Mouse (Mus musculus): ENCODE data around the gene Lin28a. TPM values are rescaled to one million over a fixed set of nuclear protein-coding genes. Genes with fewer than 3 reads are reported as not detected.
A peak's percentile ranks its signal among the peaks of the same experiment; 100 is the strongest.

Lin28a gene
- total RNA-seq, 2 experiments from 2014 or later: 0.30 to 0.43 TPM

DNA sequence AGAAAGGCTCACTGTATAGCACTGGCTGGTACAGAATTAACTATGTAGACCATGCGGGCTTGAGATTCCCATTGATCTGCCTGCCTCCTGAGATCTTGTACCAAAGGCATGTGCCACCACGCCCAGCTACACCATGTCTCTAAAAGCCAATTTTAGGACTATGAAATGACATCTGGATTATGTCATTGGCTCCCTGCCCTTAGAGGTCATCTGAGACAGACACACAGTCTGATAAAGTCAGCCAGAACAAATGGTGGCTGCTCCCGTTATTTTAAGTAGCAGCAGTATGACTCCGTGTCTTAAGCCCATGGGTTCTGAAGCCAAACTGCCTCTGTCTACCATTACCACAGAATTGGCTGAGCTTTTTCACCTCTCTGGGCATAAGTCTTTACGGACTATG is 38.1 kb downstream of the Lin28a start:
- peak; percentile 77 for DNase-seq (ENCODE audit: low spot score)

DNA sequence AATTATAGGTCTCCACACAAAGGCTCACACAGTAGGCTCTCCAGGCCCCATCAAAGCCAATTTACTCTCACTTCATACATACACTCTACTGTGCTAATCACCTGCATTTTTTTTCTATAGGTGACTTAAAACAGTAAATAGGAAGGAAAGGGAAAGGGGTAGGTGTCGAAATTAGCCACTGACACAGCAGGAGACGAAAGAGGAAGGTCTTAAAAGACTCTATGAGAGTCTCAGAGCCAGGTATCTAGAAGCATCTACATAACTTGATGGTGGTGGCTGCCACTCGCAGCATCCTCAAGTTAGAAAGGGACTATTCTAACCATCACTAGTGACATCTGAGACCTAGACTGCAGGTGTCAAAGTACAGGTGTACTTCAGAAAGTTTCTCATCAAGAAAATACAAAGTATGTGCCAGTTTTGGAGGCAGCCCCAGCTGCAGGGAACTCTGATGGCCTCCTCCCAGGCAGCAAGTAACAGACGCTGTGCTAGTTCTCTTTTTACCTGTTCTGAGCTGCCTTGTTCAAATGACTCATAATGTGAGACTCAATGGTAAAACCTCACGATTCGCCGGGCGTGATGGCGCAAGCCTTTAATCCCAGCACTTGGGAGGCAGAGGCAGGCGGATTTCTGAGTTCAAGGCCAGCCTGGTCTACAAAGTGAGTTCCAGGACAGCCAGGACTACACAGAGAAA is 40.5 kb downstream of the Lin28a start:
- no peak for DNase-seq (ENCODE audit: low spot score)

DNA sequence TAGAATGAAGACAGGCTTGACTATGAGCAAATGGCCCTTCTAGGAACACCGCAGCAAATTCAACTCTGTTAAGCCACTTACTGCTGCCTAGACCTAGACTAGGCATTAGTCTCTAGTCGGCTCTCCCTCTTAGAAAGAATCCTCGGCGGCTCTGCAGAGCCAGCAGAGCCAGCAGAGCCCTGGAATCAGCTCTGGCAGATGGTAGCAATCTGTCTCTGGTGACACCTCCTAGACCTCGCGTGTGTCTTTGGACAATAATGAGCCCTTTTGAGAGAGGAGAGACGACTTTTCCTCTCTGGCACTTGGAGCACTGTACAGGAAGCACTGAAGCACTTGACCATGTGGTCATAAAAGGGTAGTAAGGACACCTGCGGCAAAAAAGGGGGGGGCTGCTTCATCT is 46.9 kb downstream of the Lin28a start:
- DNase-seq (ENCODE audit: low spot score): no peak

DNA sequence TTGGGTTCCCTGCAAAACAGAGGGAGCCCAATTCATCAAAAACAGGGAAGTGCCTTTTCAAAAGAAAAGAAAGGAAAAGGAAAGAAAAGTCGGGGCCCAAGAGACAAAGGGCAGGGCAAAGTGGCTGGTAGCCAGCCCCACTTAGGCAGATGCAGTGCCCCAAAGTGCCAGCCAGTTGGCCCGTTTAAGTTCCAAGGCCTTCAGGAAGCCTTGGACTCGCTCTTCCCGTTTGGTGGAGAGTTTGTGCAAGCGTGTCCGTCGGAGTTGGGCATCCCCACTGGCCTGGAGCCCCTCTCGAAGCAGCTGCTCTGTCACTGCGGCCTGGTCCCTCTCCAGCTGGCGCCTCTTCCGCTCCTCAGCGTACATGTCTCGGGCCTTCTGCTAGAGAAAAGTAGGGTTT is 47.8 kb downstream of the Lin28a start:
- DNase-seq (ENCODE audit: low spot score): no peak

DNA sequence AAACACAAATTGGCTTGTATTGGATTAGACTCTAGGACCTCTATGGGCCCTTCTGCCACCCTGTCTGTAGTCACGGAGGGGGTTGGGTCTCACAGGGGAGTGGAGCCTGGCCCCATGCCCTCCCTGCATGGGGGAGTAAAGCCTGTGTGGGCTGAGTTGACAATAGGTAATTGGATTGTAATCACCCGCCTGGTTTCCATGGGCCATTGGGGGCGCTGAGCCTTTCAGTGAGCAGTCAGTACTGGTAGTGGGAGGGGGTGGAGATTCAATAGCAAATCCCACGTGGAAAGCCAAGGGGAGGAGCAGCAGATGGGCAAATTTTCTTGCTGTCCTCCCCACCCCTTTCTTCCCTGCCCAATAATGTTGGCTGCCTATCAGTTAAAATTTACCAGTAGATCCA is 48.4 kb downstream of the Lin28a start:
- DNase-seq (ENCODE audit: low spot score): no peak

DNA sequence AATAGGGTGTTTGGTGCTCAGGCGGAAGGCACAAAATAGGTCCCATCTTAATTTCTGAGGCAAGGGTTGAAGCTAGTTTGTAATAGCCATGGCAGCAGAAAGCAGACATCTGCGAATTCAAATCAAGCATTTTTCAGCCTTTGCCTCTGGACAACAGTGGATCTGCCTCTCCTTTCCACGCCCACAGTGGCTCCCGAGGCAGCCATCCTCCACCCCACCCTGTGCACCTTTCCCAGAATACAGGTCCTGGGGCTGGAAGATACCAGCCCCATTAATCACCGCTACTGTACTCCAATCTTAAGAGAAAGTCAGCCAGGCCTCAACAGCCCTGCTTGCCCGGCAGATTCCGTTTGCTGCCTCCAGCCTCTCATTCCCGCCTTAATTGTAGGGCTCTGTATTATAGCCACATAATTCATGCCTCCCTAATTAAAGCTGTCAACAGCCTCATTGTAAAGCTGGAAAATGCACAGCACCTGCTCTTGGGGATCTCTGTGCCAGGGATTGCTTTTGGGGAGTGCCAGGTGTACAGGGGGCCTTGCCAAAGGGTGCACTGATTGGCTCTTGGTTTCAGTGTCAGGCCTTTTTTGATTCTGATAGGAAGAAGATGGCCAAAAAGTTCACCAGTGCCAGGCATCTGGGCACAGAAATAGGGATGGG is 49.4 kb downstream of the Lin28a start:
- no peak for DNase-seq (ENCODE audit: low spot score)

DNA sequence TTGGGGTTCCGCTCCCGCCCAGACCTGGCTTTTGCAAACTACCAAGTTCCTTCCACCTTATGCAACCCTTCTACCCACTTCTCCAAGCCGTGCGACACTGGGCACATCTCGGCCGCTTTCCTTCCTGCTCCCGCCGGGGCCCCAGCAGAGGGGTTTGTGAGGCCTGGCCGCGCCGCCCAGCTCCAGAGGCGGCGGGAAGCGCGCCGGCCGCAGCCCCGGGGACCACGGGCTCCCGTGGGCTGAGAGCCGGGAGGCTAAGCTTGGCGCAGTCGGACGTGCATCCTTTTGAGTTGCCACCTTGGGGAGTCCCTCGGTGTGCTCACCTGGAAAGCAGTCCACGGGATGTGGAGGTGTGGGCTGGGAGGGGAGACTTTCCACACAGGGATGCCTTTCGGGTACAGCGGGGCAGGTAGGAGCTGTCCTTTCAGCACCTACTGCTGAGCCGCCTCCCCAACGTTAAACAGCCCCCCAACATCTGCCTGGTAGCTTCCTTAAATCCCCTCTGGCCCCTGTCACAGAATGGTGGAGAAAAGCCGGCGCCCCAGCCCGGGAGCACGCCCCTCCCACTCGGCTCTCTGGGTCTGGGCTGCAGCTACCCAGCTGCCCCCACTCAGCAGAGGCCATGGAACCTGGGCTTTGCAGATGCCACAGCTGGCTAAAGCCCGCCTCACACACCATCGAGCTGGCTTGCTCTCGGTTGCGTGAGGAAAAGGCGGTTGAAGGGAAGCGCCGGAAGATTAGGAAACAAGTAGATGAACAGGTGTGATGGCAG is 50.3 kb downstream of the Lin28a start, which contains the start of gene Hmgn2:
Gene Hmgn2 (minus strand): TSS at position 501 of the 772 bp plus-strand sequence.
- peak; percentile 15 for DNase-seq (ENCODE audit: low spot score)

DNA sequence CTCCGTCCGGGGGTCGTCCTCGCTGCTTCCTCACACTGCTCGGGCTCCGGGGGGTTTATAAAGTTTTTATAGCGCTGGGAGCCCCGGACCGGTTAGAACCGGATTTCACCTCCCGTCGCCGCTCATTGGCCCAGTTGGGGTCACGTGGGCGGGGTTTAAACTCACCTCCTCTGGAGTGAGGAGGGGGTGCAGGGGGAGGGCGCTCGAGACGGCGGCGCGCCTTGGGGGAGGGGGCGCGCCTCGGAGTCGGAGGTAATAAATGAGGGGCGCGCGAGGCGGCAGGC is 50.8 kb downstream of the Lin28a start:
- DNase-seq (ENCODE audit: low spot score): peak; percentile 85

DNA sequence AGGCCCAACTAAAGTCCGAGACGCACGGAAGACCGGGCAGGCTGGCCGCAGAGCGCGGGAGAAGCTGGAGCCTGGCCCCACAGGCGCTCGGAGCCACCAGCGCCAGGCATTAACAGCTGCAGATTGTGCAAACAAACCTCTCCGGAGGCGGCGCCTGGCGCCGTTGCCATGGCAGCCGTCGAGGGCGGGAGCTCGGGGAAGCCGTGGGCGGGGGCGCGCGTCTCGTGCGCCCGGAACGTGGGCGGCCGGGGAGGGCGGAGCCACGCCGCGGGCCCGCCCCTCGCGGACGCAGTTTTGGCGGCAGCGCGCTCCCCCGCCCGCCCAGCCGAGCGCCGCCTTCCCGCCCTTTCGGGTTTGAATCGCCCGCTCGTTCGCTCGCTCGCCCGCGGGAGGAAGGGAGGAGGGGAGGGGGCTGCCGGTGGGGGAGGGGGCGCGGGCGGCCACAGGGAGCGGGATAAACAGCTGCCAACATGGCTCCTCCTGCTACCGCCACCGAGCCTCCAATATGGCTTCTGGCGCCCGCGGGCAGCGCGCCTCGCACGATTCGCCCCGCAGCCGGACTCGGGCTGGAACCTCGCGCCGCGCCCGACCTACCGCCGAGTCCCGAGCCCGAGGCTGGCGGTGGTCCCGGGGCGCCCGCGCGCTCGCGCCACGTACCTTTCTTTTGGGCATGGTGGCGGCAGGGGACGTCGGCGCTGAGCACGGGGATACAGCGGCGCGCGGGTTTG is 51.3 kb downstream of the Lin28a start:
- DNase-seq (ENCODE audit: low spot score): peak; percentile 98

DNA sequence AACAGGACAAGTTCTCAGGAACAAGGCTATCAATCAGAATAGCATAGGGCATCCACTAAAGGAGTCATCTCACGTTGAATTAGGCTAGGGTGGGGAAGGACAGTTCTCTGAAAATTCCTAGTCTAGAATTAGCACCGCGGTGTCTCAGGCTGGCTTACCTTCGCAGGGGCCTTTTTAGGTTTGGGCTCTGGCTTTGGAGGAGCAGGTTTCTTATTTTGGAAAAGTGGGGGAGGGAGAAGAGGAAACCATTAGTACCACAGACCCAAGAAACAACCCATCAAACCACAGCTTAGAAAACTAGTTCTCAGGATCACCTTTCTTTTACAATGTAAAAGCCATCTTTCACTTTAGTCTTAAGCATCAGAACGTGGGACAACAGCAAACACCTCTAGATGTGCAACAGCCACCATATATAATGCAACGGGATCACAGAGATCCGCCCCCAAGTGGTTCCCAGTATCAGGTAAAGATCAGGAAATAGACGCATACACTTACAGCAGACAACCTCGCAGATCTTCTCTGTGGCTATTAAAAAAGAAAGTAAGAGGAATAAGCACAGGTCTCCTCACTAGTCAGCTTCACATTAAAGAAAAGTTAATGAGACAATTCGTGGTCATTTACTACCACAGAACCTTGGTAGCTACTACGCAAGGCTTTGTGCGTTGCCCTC is 52.2 kb downstream of the Lin28a start:
- DNase-seq (ENCODE audit: low spot score): no peak

DNA sequence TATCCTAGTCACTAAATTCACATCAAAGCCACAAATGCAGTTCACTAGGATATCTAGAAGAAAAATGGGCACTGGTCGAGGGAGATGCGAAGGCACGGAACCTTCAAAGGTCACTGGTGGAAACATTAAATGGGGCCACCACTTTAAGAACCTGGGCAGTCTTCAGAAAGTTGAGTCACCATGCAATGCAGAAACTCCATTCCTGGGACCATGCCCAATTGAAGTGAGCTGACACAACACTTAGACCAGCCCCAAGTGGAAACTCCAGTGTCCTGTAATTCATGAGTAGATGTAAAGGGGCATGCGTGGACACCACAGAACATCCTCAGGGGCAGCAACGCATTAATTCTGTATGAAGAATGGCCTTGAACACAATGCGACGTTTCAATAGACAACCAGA is 56.1 kb downstream of the Lin28a start:
- DNase-seq (ENCODE audit: low spot score): no peak

DNA sequence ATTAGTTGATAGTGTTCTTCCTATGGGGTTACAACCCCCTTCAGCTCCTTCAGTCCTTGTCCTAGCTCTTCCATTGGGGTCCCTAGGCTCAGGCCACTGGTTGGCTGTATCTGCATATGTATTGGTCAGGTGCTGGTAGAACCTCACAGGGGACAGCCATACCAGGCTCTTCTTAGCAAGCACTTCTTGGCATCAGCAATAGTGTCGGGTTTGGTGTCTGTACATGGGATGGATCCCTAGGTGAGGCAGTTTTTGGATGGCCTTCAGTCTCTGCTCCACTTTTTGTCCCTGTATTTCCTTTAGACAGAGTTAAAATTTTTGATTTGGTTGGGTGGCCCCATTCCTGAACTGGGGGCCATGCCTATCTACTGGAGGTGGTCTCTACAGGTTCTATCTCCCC is 59.8 kb downstream of the Lin28a start:
- DNase-seq (ENCODE audit: low spot score): no peak

DNA sequence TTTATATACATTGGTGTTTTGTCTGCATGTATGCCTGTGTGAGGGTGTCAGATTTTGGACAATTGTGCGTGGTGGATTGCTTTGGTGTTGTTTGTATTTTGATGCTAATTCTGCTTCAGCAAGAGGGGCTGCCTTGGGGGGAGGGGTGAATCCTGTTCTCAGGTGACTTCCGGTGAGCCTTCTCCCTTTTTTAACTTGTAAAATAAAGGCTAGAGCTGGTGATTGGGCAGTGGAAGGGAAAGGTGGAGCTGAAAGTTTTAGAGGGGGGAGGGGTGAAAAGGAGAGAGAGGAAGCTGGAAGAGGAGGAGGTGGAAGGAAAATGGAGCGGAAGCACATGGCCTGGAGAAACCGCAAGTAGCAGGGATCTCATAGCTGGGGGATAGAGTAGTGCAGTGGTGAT is 62.3 kb downstream of the Lin28a start:
- DNase-seq (ENCODE audit: low spot score): no peak

Other genes starting within 250 kb of the Lin28a start
- gene Rps6ka1, start 131.0 kb downstream of the Lin28a start, total RNA-seq (2021): 1 to 10 TPM; 4.8 to 5.0 TPM
- gene Hmgn2, start 50.2 kb downstream of the Lin28a start, total RNA-seq (2021): 10 to 100 TPM; 36.3 to 50.4 TPM
- 1 to 10 TPM; 8.6 to 9.7 TPM for gene Dhdds, start 17.9 kb downstream of the Lin28a start, total RNA-seq (2021)
- gene Zfp683, start 35.0 kb upstream of the Lin28a start, total RNA-seq (2021): not detected
- gene Crybg2, start 42.0 kb upstream of the Lin28a start, total RNA-seq (2021): under 1 TPM in 1 of 2 experiments, not detected in 1; 0.07 TPM
- under 1 TPM; 0.84 to 1.00 TPM for gene Cd52, start 76.2 kb upstream of the Lin28a start, total RNA-seq (2021)
- 1 to 10 TPM; 1.3 to 1.6 TPM for gene Ubxn11, start 83.7 kb upstream of the Lin28a start, total RNA-seq (2021)
- 10 to 100 TPM; 14.1 to 19.8 TPM for gene Sh3bgrl3, start 109.9 kb upstream of the Lin28a start, total RNA-seq (2021)
- 10 to 100 TPM; 58.4 to 80.2 TPM for gene Cep85, start 168.3 kb upstream of the Lin28a start, total RNA-seq (2021)
- gene Gm7534, start 184.2 kb upstream of the Lin28a start, total RNA-seq (2021): not detected
- 1 to 10 TPM in 1 of 2 experiments, under 1 TPM in 1; 0.84 to 2.9 TPM for gene Catsper4, start 208.5 kb upstream of the Lin28a start, total RNA-seq (2021)
- gene Cnksr1, start 219.6 kb upstream of the Lin28a start, total RNA-seq (2021): 10 to 100 TPM; 44.4 to 65.0 TPM
- gene E130218I03Rik, start 224.8 kb upstream of the Lin28a start, total RNA-seq (2021): under 1 TPM; 0.69 to 0.73 TPM
- 1 to 10 TPM; 4.7 to 5.7 TPM for gene Zfp593, start 226.8 kb upstream of the Lin28a start, total RNA-seq (2021)
- gene Gm30191, start 228.1 kb upstream of the Lin28a start, total RNA-seq (2021): not detected
- gene Grrp1, start 235.3 kb upstream of the Lin28a start, total RNA-seq (2021): 1 to 10 TPM; 2.9 to 3.1 TPM